Mouse (Mus musculus) C2C12 (cell line): ENCODE data around the gene Sprn. TPM values are rescaled to one million over a fixed set of nuclear protein-coding genes. Genes with fewer than 3 reads are reported as not detected.

Experiments
- H3K27me3 ChIP-seq: one replicate; pipeline ENCODE4 v1.6.1; 2011; ENCODE audit not compliant: control insufficient read depth, insufficient read depth, insufficient read length
- H3K36me3 ChIP-seq: one replicate; pipeline ENCODE4 v1.6.1; 2011; ENCODE audit not compliant: control insufficient read depth, insufficient read depth
- H3K4me3 ChIP-seq: one replicate; pipeline ENCODE4 v1.5.1; 2011; ENCODE audit warnings: mild to moderate bottlenecking, control low read depth; ENCODE audit not compliant: poor library complexity, insufficient read depth, severe bottlenecking
- H3K79me2 ChIP-seq: one replicate; pipeline ENCODE4 v1.6.1; 2011; ENCODE audit not compliant: control insufficient read depth, insufficient read depth
- H3K79me3 ChIP-seq: one replicate; pipeline ENCODE4 v1.6.1; 2011; ENCODE audit warnings: low read depth, control low read depth
- H3ac ChIP-seq: one replicate; pipeline ENCODE3; 2011; ENCODE audit warnings: low read depth; ENCODE audit not compliant: control insufficient read depth, insufficient read length
- CEBPB ChIP-seq: IDR thresholded peaks from one replicate; pipeline ENCODE4 v1.6.1; 2011; ENCODE audit warnings: low read depth, mild to moderate bottlenecking, control low read depth, moderate library complexity
- CTCF ChIP-seq: IDR thresholded peaks from one replicate; pipeline ENCODE4 v1.5.1; 2011; ENCODE audit not compliant: control insufficient read depth, insufficient read depth, insufficient read length
- FOSL1 ChIP-seq: IDR thresholded peaks from one replicate; pipeline ENCODE4 v1.8.0; 2011; ENCODE audit warnings: mild to moderate bottlenecking, low read length; ENCODE audit not compliant: poor library complexity, insufficient read depth, severe bottlenecking
- MAX ChIP-seq: IDR thresholded peaks from one replicate; pipeline ENCODE4 v1.6.1; 2011; ENCODE audit warnings: mild to moderate bottlenecking, control low read depth
- MYOD1 ChIP-seq: IDR thresholded peaks from one replicate; pipeline ENCODE4 v1.6.1; 2011; ENCODE audit warnings: low read depth; ENCODE audit not compliant: control insufficient read depth, insufficient read length
- MYOG ChIP-seq: IDR thresholded peaks from one replicate; pipeline ENCODE4 v1.6.1; 2011; ENCODE audit not compliant: control insufficient read depth, insufficient read length; ENCODE audit errors: extremely low read depth
- USF1 ChIP-seq: IDR thresholded peaks from one replicate; pipeline ENCODE4 v1.6.1; 2011; ENCODE audit warnings: low read depth, mild to moderate bottlenecking, control low read depth, moderate library complexity
- polyA plus RNA-seq: library from polyadenylated mRNA; unstranded; fragments of >200 nt; fragmentation: generic; extraction: Trizol; gene quantifications from one replicate; pipeline ENCODE4 v1.2.1, GENCODE M21; 2012; ENCODE audit warnings: missing spikeins

Gene Sprn
- polyA plus RNA-seq, 1 experiment: not detected

DNA sequence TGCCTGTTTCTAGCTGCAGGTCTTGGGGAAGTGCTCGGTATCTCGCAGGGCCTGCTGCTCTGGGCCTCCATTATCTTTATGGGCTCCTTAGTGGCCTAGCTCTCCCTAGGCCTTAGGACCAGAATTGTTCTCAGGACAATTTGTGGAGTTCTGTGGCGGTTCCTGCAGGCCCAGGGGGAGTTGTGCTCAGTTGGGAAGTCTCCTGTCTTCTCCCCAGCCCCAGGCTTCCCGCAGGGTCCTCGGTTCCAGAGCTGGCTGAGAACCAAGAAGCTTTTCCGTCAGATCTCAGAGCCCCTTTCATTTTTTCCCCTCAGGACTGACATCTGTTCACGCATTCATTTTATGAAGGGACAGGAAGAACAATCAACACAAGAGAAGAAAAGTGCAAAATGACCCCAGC is 10.0 kb upstream of the Sprn start, which contains the start of gene Olfr522:
Gene Olfr522, minus strand, starts transcription at position 101 of the 400 bp plus-strand sequence.
- Histone ChIP-seq H3K27me3 (peaks cover 4% of the 10 kb centered on the region), H3K4me3 (no peak within 1 kb of the TSS), H3K79me2 (no peaks in the 10 kb centered on the region), H3ac (no peak within 1 kb of the TSS), H3K36me3 (no peaks in the 10 kb centered on the region), H3K79me3 (no peaks in the 10 kb centered on the region)
- TF ChIP-seq MYOG: no peak

DNA sequence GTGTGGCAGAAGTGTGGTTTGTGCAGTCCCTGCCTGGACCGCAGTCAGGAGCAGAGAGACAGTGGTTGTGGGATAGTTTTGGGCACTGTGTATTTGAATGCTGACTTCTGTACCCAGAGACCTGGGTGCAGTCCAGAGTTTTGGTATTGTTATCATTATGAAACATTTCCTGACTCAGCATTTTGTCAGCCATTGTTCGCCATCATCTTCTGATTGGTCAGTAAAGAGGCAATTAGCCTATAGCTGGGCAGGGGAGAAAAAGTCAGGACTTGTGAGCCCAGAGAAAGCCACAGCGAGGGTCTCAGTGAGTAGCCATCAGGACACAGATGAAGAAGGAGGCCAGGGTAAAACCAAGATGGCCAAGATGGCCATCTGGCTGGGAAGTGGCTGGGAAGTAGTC is 5.7 kb upstream of the Sprn start:
- Histone ChIP-seq H3K4me3 (no peak overlapping the region), H3K36me3 (no peaks in the 10 kb centered on the region), H3K27me3 (peaks cover 4% of the 10 kb centered on the region), H3ac (no peak overlapping the region), H3K79me2 (no peaks in the 10 kb centered on the region), H3K79me3 (no peaks in the 10 kb centered on the region)
- TF ChIP-seq USF1: no peak
- no peak for TF ChIP-seq MAX
- TF ChIP-seq CTCF: no peak
- TF ChIP-seq CEBPB: no peak
- TF ChIP-seq MYOG: no peak
- no peak for TF ChIP-seq FOSL1
- no peak for TF ChIP-seq MYOD1

DNA sequence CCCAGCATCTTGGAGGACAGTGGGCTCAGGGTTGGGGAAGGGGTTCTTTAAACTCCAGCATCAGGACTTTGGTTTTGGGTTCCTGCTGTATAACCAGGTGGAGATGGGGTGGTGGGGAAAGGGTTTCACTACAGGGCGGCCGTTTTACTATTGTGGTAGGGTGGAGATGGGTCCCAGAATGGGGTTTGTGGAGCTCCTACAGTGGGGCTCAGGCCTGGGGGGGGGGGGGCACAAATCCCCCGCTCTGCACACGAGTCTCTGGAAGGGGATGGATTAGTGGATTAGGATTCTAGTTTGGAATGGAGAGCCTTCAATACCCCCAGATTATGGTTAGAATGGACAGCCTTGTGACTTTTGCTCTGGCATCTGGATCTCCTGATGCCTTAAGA is 854 bp downstream of the Sprn start:
- no peaks in the 10 kb centered on the region for H3K36me3 ChIP-seq
- TF ChIP-seq USF1 (no peak), FOSL1 (no peak), MYOG (no peak), MAX (no peak), CEBPB (no peak), CTCF (no peak), MYOD1 (no peak)
- H3K79me2 ChIP-seq: no peaks in the 10 kb centered on the region
- H3K27me3 ChIP-seq: no peaks in the 10 kb centered on the region
- no peak overlapping the region for H3K4me3 ChIP-seq
- H3K79me3 ChIP-seq: no peaks in the 10 kb centered on the region
- no peak overlapping the region for H3ac ChIP-seq

DNA sequence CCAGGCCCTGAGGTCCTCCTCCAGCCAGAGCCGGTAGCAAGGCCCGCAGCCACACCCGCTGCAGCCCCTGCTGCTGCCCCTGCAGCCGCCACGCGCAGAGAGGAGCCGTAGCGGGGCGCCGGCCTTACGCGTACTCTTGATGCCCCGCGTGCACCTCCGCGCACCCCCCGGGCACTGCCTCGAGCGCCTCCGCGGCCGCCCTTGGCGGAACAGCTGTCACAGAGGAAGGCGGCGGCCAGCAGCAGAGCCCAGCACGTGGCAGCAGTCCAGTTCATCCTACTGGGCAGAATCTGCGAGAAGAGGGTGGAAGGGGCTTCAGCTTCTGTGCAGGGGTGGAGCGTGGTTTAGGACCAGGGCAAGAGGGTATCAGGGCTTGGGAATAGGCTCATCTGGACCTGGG is 1.3 kb downstream of the Sprn start:
- H3ac ChIP-seq: no peak overlapping the region
- no peaks in the 10 kb centered on the region for H3K36me3 ChIP-seq
- no peaks in the 10 kb centered on the region for H3K79me2 ChIP-seq
- TF ChIP-seq CEBPB: no peak
- no peak for TF ChIP-seq MYOD1
- TF ChIP-seq USF1: no peak
- no peak for TF ChIP-seq MAX
- no peak for TF ChIP-seq CTCF
- no peak for TF ChIP-seq MYOG
- no peak for TF ChIP-seq FOSL1
- no peaks in the 10 kb centered on the region for H3K27me3 ChIP-seq
- no peaks in the 10 kb centered on the region for H3K79me3 ChIP-seq
- no peak overlapping the region for H3K4me3 ChIP-seq

DNA sequence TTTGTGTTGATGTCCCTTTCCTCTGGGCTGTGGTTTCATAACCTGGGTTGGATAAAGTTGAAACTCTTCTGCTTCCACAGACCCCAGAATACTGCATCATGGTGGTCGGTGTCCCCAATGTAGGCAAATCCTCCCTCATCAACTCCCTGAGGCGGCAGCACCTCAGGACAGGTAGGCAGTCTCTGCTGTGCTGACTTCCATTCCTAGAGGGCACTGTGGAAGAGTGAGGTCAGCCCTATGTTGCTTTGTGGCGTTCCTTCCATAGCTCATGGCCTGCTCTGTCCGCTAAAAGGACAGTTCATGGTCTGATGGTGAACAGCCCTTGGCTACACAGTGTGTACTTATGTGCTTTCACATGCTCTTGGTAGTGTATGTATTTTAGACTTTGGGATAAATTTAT is 10.1 kb downstream of the Sprn start:
- no peaks in the 10 kb centered on the region for H3K79me3 ChIP-seq
- H3K27me3 ChIP-seq: no peaks in the 10 kb centered on the region
- H3K79me2 ChIP-seq: no peaks in the 10 kb centered on the region
- TF ChIP-seq MYOG (no peak), MYOD1 (no peak), MAX (no peak), CTCF (no peak), CEBPB (no peak), FOSL1 (no peak), USF1 (no peak)
- H3K4me3 ChIP-seq: no peak overlapping the region
- peaks cover 3% of the 10 kb centered on the region for H3K36me3 ChIP-seq
- H3ac ChIP-seq: no peak overlapping the region

DNA sequence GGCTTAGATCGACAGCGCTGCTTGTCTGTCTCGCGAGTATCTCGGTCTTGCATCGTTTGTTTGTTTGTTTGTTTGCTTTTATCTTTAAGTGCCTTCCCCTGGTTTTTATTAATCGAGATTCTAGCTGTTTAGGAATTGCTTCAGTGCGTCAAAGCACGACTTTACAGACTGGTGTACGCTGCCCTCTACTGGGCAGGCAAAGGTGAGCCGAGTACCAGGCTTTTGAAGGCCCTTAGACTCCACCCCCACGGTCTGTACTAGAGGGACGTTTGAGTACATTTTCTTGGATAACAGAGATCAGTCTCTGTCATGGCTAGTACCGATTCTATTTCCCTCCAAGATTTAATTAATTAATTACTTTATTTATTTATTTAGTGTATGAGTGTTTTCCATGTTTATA is 13.3 kb downstream of the Sprn start:
- Histone ChIP-seq H3K4me3 (no peak overlapping the region), H3K27me3 (no peaks in the 10 kb centered on the region), H3ac (no peak overlapping the region), H3K79me2 (no peaks in the 10 kb centered on the region), H3K79me3 (no peaks in the 10 kb centered on the region), H3K36me3 (no peaks in the 10 kb centered on the region)
- TF ChIP-seq USF1 (no peak), FOSL1 (no peak), MYOD1 (no peak), MYOG (no peak), CTCF (peak; percentile 39), CEBPB (no peak), MAX (no peak)
